Mouse (Mus musculus) forebrain, embryonic 15.5 days (tissue): ENCODE data around the gene Lclat1. TPM values are rescaled to one million over a fixed set of nuclear protein-coding genes. Genes with fewer than 3 reads are reported as not detected.

Experiments used
- ATAC-seq: fragments of 200-750 bp; cut with Nextera tagmentation; replicated peaks from 2 replicates; pipeline ENCODE4 v1.8.0; 2017; ENCODE audit warnings: mild to moderate bottlenecking, moderate TSS enrichment, moderate library complexity
- H3K27ac ChIP-seq: fragments of 300-500 bp; sonication (generic); replicated peaks from 2 replicates; pipeline ENCODE4 v1.5.1; 2015; ENCODE audit warnings: mild to moderate bottlenecking, inconsistent platforms
- H3K27me3 ChIP-seq: fragments of 300-500 bp; sonication (generic); 2 replicates; pipeline ENCODE4 v1.6.1; 2015; ENCODE audit warnings: inconsistent platforms
- H3K36me3 ChIP-seq: fragments of 300-500 bp; sonication (generic); 2 replicates; pipeline ENCODE4 v1.6.1; 2015; ENCODE audit warnings: mild to moderate bottlenecking, inconsistent platforms
- H3K4me1 ChIP-seq: fragments of 300-500 bp; sonication (generic); 2 replicates; pipeline ENCODE4 v1.6.1; 2015; ENCODE audit warnings: inconsistent platforms
- H3K4me2 ChIP-seq: fragments of 300-500 bp; sonication (generic); replicated peaks from 2 replicates; pipeline ENCODE4 v1.6.1; 2015; ENCODE audit warnings: mild to moderate bottlenecking, inconsistent platforms
- H3K4me3 ChIP-seq: fragments of 300-500 bp; sonication (generic); 2 replicates; pipeline ENCODE4 v1.5.1; 2015; ENCODE audit warnings: mild to moderate bottlenecking, inconsistent platforms
- H3K9ac ChIP-seq: fragments of 300-500 bp; sonication (generic); replicated peaks from 2 replicates; pipeline ENCODE4 v1.6.1; 2015; ENCODE audit warnings: mild to moderate bottlenecking, inconsistent platforms
- H3K9me3 ChIP-seq: fragments of 300-500 bp; sonication (generic); 2 replicates; pipeline ENCODE4 v1.6.1; 2016; ENCODE audit warnings: inconsistent platforms
- WGBS: fragments of 180-500 bp; shearing (Covaris S2); methylation state at CpG from one replicate; pipeline ENCODE4 v1.1.7; 2015; ENCODE audit warnings: mixed read lengths; 5-methylcytosine and 5-hydroxymethylcytosine counted together
- polyA plus RNA-seq: library from polyadenylated mRNA; unstranded; fragments of >200 nt; fragmentation: Nextera tagmentation; extraction: Ambion mirVana; gene quantifications from 2 replicates; pipeline ENCODE4 v1.2.1, GENCODE M21; 2015

Lclat1 gene
- polyA plus RNA-seq, 1 experiment from 2014 or later = 7.9 TPM

GRCm38 (mm10) chr17:73238501-73238900, 130.7 kb downstream of the Lclat1 start:
- no peaks in the 10 kb centered on the region for H3K27me3 ChIP-seq
- H3K27ac ChIP-seq = no peak overlapping the region
- H3K9me3 ChIP-seq = no peaks in the 10 kb centered on the region
- no peak overlapping the region for H3K4me2 ChIP-seq
- ATAC-seq = no peak
- WGBS = 87% methylated on average over 5 of the region's 5 CpGs
- H3K4me1 ChIP-seq = 0 out of 2 replicates have a peak, but pooled peaks cover 5% of the 10 kb centered on the region
- no peak overlapping the region for H3K9ac ChIP-seq
- H3K36me3 ChIP-seq = no peaks in the 10 kb centered on the region
- H3K4me3 ChIP-seq = no peak overlapping the region

GRCm38 (mm10) chr17:73241085-73241848, 133.5 kb downstream of the Lclat1 start:
- no peak overlapping the region for H3K27ac ChIP-seq
- no peaks in the 10 kb centered on the region for H3K27me3 ChIP-seq
- no peaks in the 10 kb centered on the region for H3K9me3 ChIP-seq
- H3K4me3 ChIP-seq = no peak overlapping the region
- H3K9ac ChIP-seq = no peak overlapping the region
- 0 out of 2 replicates have a peak, but pooled peaks cover 4% of the 10 kb centered on the region for H3K4me1 ChIP-seq
- ATAC-seq = no peak
- no peaks in the 10 kb centered on the region for H3K36me3 ChIP-seq
- no peak overlapping the region for H3K4me2 ChIP-seq
- 76% methylated on average over 5 of the region's 5 CpGs for WGBS

GRCm38 (mm10) chr17:73243676-73244075, 135.9 kb downstream of the Lclat1 start:
- WGBS = 93% methylated on average over 6 of the region's 6 CpGs
- Histone ChIP-seq H3K9me3 (no peaks in the 10 kb centered on the region), H3K4me2 (no peak overlapping the region), H3K27me3 (no peaks in the 10 kb centered on the region), H3K4me3 (no peak overlapping the region), H3K4me1 (no peaks in the 10 kb centered on the region), H3K9ac (no peak overlapping the region), H3K27ac (no peak overlapping the region), H3K36me3 (no peaks in the 10 kb centered on the region)
- no peak for ATAC-seq

GRCm38 (mm10) chr17:73244596-73244995, 136.8 kb downstream of the Lclat1 start:
- WGBS = 99% methylated on average over 3 of the region's 3 CpGs
- no peak overlapping the region for H3K27ac ChIP-seq

GRCm38 (mm10) chr17:73245089-73245684, 137.4 kb downstream of the Lclat1 start:
- H3K36me3 ChIP-seq = no peaks in the 10 kb centered on the region
- H3K9me3 ChIP-seq = no peaks in the 10 kb centered on the region
- no peak overlapping the region for H3K4me3 ChIP-seq
- no peak overlapping the region for H3K27ac ChIP-seq
- no peaks in the 10 kb centered on the region for H3K27me3 ChIP-seq
- H3K4me2 ChIP-seq = no peak overlapping the region
- no peak overlapping the region for H3K9ac ChIP-seq
- H3K4me1 ChIP-seq = no peaks in the 10 kb centered on the region
- ATAC-seq = no peak
- WGBS = 78% methylated on average over 13 of the region's 13 CpGs

More at GRCm38 (mm10) chr17:73244596-73244995, 136.8 kb downstream of the Lclat1 start:
- Histone ChIP-seq H3K4me3 (no peak overlapping the region), H3K4me2 (no peak overlapping the region), H3K36me3 (no peaks in the 10 kb centered on the region), H3K9me3 (no peaks in the 10 kb centered on the region), H3K27me3 (no peaks in the 10 kb centered on the region), H3K9ac (no peak overlapping the region), H3K4me1 (no peaks in the 10 kb centered on the region)
- no peak for ATAC-seq

GRCm38 (mm10) chr17:73246036-73246435, 138.3 kb downstream of the Lclat1 start:
- Histone ChIP-seq H3K27me3 (no peaks in the 10 kb centered on the region), H3K9ac (no peak overlapping the region)
- ATAC-seq = no peak

GRCm38 (mm10) chr17:73246926-73247325, 139.1 kb downstream of the Lclat1 start:
- Histone ChIP-seq H3K4me2 (no peak overlapping the region), H3K4me1 (no peaks in the 10 kb centered on the region), H3K4me3 (no peak overlapping the region), H3K9ac (no peak overlapping the region), H3K36me3 (no peaks in the 10 kb centered on the region), H3K9me3 (no peaks in the 10 kb centered on the region), H3K27me3 (no peaks in the 10 kb centered on the region), H3K27ac (no peak overlapping the region)
- 96% methylated on average over 2 of the region's 2 CpGs for WGBS
- ATAC-seq = no peak

More at GRCm38 (mm10) chr17:73246036-73246435, 138.3 kb downstream of the Lclat1 start:
- 88% methylated on average over 3 of the region's 3 CpGs for WGBS
- Histone ChIP-seq H3K4me3 (no peak overlapping the region), H3K27ac (no peak overlapping the region), H3K9me3 (no peaks in the 10 kb centered on the region), H3K4me1 (no peaks in the 10 kb centered on the region), H3K4me2 (no peak overlapping the region), H3K36me3 (no peaks in the 10 kb centered on the region)

- no peak for ATAC-seq
- no peak overlapping the region for H3K4me2 ChIP-seq
- H3K9ac ChIP-seq = no peak overlapping the region
- H3K36me3 ChIP-seq = no peaks in the 10 kb centered on the region
- no peak overlapping the region for H3K27ac ChIP-seq
- no peaks in the 10 kb centered on the region for H3K9me3 ChIP-seq
- H3K27me3 ChIP-seq = no peaks in the 10 kb centered on the region
- 89% methylated on average over 14 of the region's 14 CpGs for WGBS
- H3K4me1 ChIP-seq = no peaks in the 10 kb centered on the region
- H3K4me3 ChIP-seq = no peak overlapping the region
These were observed 140.0 kb downstream of the Lclat1 start for GRCm38 (mm10) chr17:73247758-73248157.

- Histone ChIP-seq H3K9me3 (no peaks in the 10 kb centered on the region), H3K36me3 (no peaks in the 10 kb centered on the region), H3K27me3 (no peaks in the 10 kb centered on the region), H3K27ac (no peak overlapping the region), H3K4me2 (no peak overlapping the region), H3K4me3 (no peak overlapping the region), H3K4me1 (no peaks in the 10 kb centered on the region), H3K9ac (no peak overlapping the region)
- 91% methylated on average over 3 of the region's 3 CpGs for WGBS
- no peak for ATAC-seq
These were observed 142.8 kb downstream of the Lclat1 start for GRCm38 (mm10) chr17:73250488-73251141.

- Histone ChIP-seq H3K4me1 (no peaks in the 10 kb centered on the region), H3K9ac (no peak overlapping the region), H3K36me3 (no peaks in the 10 kb centered on the region), H3K4me2 (no peak overlapping the region), H3K4me3 (no peak overlapping the region), H3K27me3 (no peaks in the 10 kb centered on the region), H3K9me3 (no peaks in the 10 kb centered on the region), H3K27ac (no peak overlapping the region)
- 64% methylated on average over 8 of the region's 8 CpGs for WGBS
- ATAC-seq = no peak
These were observed 143.3 kb downstream of the Lclat1 start for GRCm38 (mm10) chr17:73251142-73251502.

- WGBS = 67% methylated on average over 11 of the region's 11 CpGs
These were observed 144.2 kb downstream of the Lclat1 start for GRCm38 (mm10) chr17:73251812-73252608.

More at GRCm38 (mm10) chr17:73251812-73252608, 144.2 kb downstream of the Lclat1 start:
- no peak overlapping the region for H3K27ac ChIP-seq
- no peaks in the 10 kb centered on the region for H3K27me3 ChIP-seq
- H3K9me3 ChIP-seq = no peaks in the 10 kb centered on the region
- no peak overlapping the region for H3K4me3 ChIP-seq
- H3K9ac ChIP-seq = no peak overlapping the region
- no peaks in the 10 kb centered on the region for H3K4me1 ChIP-seq
- no peak overlapping the region for H3K4me2 ChIP-seq
- ATAC-seq = no peak
- H3K36me3 ChIP-seq = no peaks in the 10 kb centered on the region
